ENCODE assay signal across 8 mouse cellular contexts in the genomic region with DNA sequence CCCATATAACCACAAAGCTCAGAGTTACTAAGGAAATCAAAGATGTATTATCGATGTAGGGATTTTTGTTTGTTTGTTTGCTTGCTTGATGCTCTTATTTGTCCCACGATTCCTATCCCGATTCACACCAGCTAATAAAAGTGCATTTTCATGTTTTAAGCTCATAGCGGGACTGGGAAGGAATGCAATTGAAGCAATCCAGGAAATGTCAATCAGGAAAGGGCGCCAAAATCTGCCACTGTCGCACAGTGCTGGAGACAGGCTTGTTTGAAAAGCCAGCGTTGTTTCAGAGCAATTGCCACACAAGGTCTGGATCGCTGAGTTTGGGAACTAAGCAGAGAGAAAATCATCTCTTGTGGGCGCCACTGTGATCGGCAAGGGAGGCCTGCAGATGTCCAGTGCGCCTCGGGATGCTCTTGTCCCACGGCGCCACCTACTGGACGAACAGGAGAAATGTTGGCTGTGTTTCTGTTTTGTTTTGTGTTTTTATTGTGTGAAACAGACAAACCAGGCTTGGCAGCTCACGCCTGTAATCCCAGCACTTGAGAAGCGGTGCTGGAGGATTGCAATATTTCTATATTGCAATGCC. TPM values are rescaled to one million over a fixed set of nuclear protein-coding genes. Genes with fewer than 3 reads are reported as not detected.
DNase-seq lines count a peak whose midpoint lies in the region; ATAC-seq and TF ChIP-seq lines count a peak whose summit lies in the region.

No protein-coding gene starts in this region.

- no peak for TF ChIP-seq POLR2A in bone marrow, adult 2 months (IDR thresholded peaks at IDR 0.05; ENCODE audit: borderline replicate concordance, control insufficient read depth, low read depth, low read length)

- no peaks in the 10 kb centered on the region for H3K9me3 ChIP-seq in embryonic facial prominence, embryonic 14.5 days (ENCODE audit: control insufficient read depth, low read length)
- H3K9me3 ChIP-seq in heart, embryonic 12.5 days (replicated peaks): no peaks in the 10 kb centered on the region
- H3K9me3 ChIP-seq in liver, embryonic 11.5 days (ENCODE audit: control insufficient read depth, low read length): no peaks in the 10 kb centered on the region
- H3K9me3 ChIP-seq in stomach, embryonic 14.5 days (ENCODE audit: control insufficient read depth, low read depth, low read length): no peaks in the 10 kb centered on the region

- H3K9ac ChIP-seq in embryonic facial prominence, embryonic 14.5 days (ENCODE audit: low read depth, low read length): peak overlapping the region; percentile 61
- H3K9ac ChIP-seq in heart, embryonic 12.5 days: peak overlapping the region; percentile 44
- no peak overlapping the region for H3K9ac ChIP-seq in liver, embryonic 11.5 days (ENCODE audit: low read depth, low read length)
- no peak overlapping the region; the same call in 1 of the 2 replicates for H3K9ac ChIP-seq in stomach, embryonic 14.5 days (replicated peaks; ENCODE audit: low read depth, low read length)

- DNase-seq in 3T3-L1 (ENCODE audit: low read depth, low spot score): peak; percentile 85
- DNase-seq in embryonic facial prominence, embryonic 14.5 days (ENCODE audit: low spot score): peak; percentile 87
- peak; percentile 82 for DNase-seq in kidney, postnatal 10 days
- peak; percentile 63 for DNase-seq in liver, embryonic 11.5 days (ENCODE audit: low spot score)
- peak; percentile 74 for DNase-seq in naive thymus-derived CD4-positive, alpha-beta T cell, adult 2 months (ENCODE audit: low read depth)

- TF ChIP-seq CTCF in bone marrow, adult 2 months (IDR thresholded peaks at IDR 0.05; ENCODE audit: control insufficient read depth, insufficient read depth, low read length): peak; percentile 92

- peak; percentile 66 for ATAC-seq in embryonic facial prominence, embryonic 14.5 days (ENCODE audit: low read depth)
- ATAC-seq in heart, embryonic 12.5 days (ENCODE audit: insufficient number of reproducible peaks, low FRiP score): no peak
- ATAC-seq in liver, embryonic 11.5 days (replicated peaks; ENCODE audit: low FRiP score): no peak; the same call in 1 of the 2 replicates
- no peak for ATAC-seq in stomach, embryonic 14.5 days (ENCODE audit: insufficient number of reproducible peaks, insufficient read depth, low FRiP score, low read depth)

- H3K27me3 ChIP-seq in embryonic facial prominence, embryonic 14.5 days (replicated peaks; ENCODE audit: control insufficient read depth, insufficient read depth, low read length): no peaks in the 10 kb centered on the region
- H3K27me3 ChIP-seq in heart, embryonic 12.5 days (replicated peaks): peaks cover 6% of the 10 kb centered on the region; the same call in 1 of the 2 replicates
- no peaks in the 10 kb centered on the region for H3K27me3 ChIP-seq in liver, embryonic 11.5 days (replicated peaks; ENCODE audit: control insufficient read depth, insufficient read depth, low read length)
- no peaks in the 10 kb centered on the region for H3K27me3 ChIP-seq in stomach, embryonic 14.5 days (ENCODE audit: control insufficient read depth, insufficient read depth, low read length)

- peak overlapping the region; percentile 3 for H3K4me3 ChIP-seq in bone marrow, adult 2 months (replicated peaks; ENCODE audit: control insufficient read depth, low read depth, low read length)
- H3K4me3 ChIP-seq in embryonic facial prominence, embryonic 14.5 days (ENCODE audit: low read depth, low read length): peak overlapping the region; percentile 37
- peak overlapping the region; percentile 43 for H3K4me3 ChIP-seq in heart, embryonic 12.5 days
- peak overlapping the region; percentile 31; the same call in 1 of the 2 replicates for H3K4me3 ChIP-seq in liver, embryonic 11.5 days (ENCODE audit: low read depth, low read length)
- H3K4me3 ChIP-seq in stomach, embryonic 14.5 days (ENCODE audit: low read depth, low read length): peak overlapping the region; percentile 19

- H3K27ac ChIP-seq in bone marrow, adult 2 months (ENCODE audit: control insufficient read depth, insufficient read depth, low read depth, low read length, poor library complexity): no peak overlapping the region
- H3K27ac ChIP-seq in embryonic facial prominence, embryonic 14.5 days (replicated peaks; ENCODE audit: low read depth, low read length): peak overlapping the region; percentile 52
- no peak overlapping the region for H3K27ac ChIP-seq in heart, embryonic 12.5 days (ENCODE audit: poor library complexity, severe bottlenecking)
- H3K27ac ChIP-seq in liver, embryonic 11.5 days (ENCODE audit: low read depth, low read length): no peak overlapping the region
- H3K27ac ChIP-seq in stomach, embryonic 14.5 days (ENCODE audit: low read length): no peak overlapping the region

- peak overlapping the region; percentile 86 for H3K4me2 ChIP-seq in embryonic facial prominence, embryonic 14.5 days (ENCODE audit: low read depth, low read length)
- peak overlapping the region; percentile 78 for H3K4me2 ChIP-seq in heart, embryonic 12.5 days
- H3K4me2 ChIP-seq in liver, embryonic 11.5 days: peak overlapping the region; percentile 65
- peak overlapping the region; percentile 52 for H3K4me2 ChIP-seq in stomach, embryonic 14.5 days (replicated peaks; ENCODE audit: low read depth, low read length)

- no peaks in the 10 kb centered on the region for H3K36me3 ChIP-seq in embryonic facial prominence, embryonic 14.5 days (ENCODE audit: control insufficient read depth, insufficient read depth, low read length)
- no peaks in the 10 kb centered on the region for H3K36me3 ChIP-seq in heart, embryonic 12.5 days
- no peaks in the 10 kb centered on the region for H3K36me3 ChIP-seq in liver, embryonic 11.5 days (ENCODE audit: control insufficient read depth, insufficient read depth, low read length)
- no peaks in the 10 kb centered on the region for H3K36me3 ChIP-seq in stomach, embryonic 14.5 days (ENCODE audit: control insufficient read depth, insufficient read depth, low read length)

- WGBS in bone marrow, adult 2 months: under 1% methylated on average over 17 of the region's 17 CpGs
- 1% methylated on average over 17 of the region's 17 CpGs for WGBS in embryonic facial prominence, embryonic 14.5 days
- WGBS in heart, embryonic 12.5 days: 1% methylated on average over 17 of the region's 17 CpGs
- WGBS in liver, embryonic 11.5 days: 3% methylated on average over 17 of the region's 17 CpGs
- WGBS in stomach, embryonic 14.5 days: 1% methylated on average over 17 of the region's 17 CpGs

- H3K4me1 ChIP-seq in bone marrow, adult 2 months (ENCODE audit: control insufficient read depth, insufficient read depth, low read length): no peaks in the 10 kb centered on the region
- peaks cover 20% of the 10 kb centered on the region; the same call in 1 of the 2 replicates for H3K4me1 ChIP-seq in embryonic facial prominence, embryonic 14.5 days (ENCODE audit: control insufficient read depth, insufficient read depth, low read length)
- H3K4me1 ChIP-seq in heart, embryonic 12.5 days (replicated peaks): peaks cover 7% of the 10 kb centered on the region
- H3K4me1 ChIP-seq in liver, embryonic 11.5 days (replicated peaks; ENCODE audit: control insufficient read depth, insufficient read depth, low read length): no peaks in the 10 kb centered on the region
- peaks cover 8% of the 10 kb centered on the region; the same call in 1 of the 2 replicates for H3K4me1 ChIP-seq in stomach, embryonic 14.5 days (ENCODE audit: control insufficient read depth, insufficient read depth, low read length)

RNA-seq across cellular contexts. Expression of gene Bcas1, which starts 26.3 kb away (rescaled TPM):
- polyA plus RNA-seq in bone marrow, adult 2 months (2011; ENCODE audit: insufficient read depth, insufficient read length, low replicate concordance, missing spikeins): 2.4 TPM in 1 of 2 replicates, not detected in the other
- 0.90 and 2.5 TPM in 2 replicates for polyA plus RNA-seq in embryonic facial prominence, embryonic 14.5 days (2014; fragmentation: Nextera tagmentation; extraction: Ambion mirVana)
- polyA plus RNA-seq in heart, embryonic 12.5 days (2016; fragmentation: Nextera tagmentation; extraction: Ambion mirVana): 0.74 and 1.1 TPM in 2 replicates
- 6.1 and 7.5 TPM in 2 replicates for polyA plus RNA-seq in liver, embryonic 11.5 days (2014; fragmentation: Nextera tagmentation; extraction: Ambion mirVana)
- 1.5 and 2.6 TPM in 2 replicates for polyA plus RNA-seq in stomach, embryonic 14.5 days (2014; fragmentation: Nextera tagmentation; extraction: Ambion mirVana)

Comparison
In these comparisons a context has a peak if more than half of its experiments do, and no peak if none do; other contexts are left out.
1. H3K9ac ChIP-seq: peak in embryonic facial prominence, embryonic 14.5 days (single experiment) and heart, embryonic 12.5 days (single experiment); none in liver, embryonic 11.5 days (single experiment) and stomach, embryonic 14.5 days (single experiment).
2. Peak in every context shown above with its lines, with median percentiles within 50 percentile points of each other: DNase-seq, H3K4me3 ChIP-seq and H3K4me2 ChIP-seq.